Mouse (Mus musculus) midbrain, embryonic 14.5 days (tissue): ENCODE results near the gene Rbms3. TPM values are rescaled to one million over a fixed set of nuclear protein-coding genes. Genes with fewer than 3 reads are reported as not detected.
A peak's percentile ranks its signal among the peaks of the same experiment; 100 is the strongest.

Experiments
- ATAC-seq: fragments of 200-750 bp; cut with Nextera tagmentation; 2 replicates; pipeline ENCODE4 v1.8.0; 2017; ENCODE audit warnings: moderate number of reproducible peaks, moderate library complexity; ENCODE audit not compliant: low FRiP score, low TSS enrichment
- DNase-seq: peaks from one replicate; pipeline ENCODE4 v3.0.0-alpha.2; 2015
- H3K27ac ChIP-seq: fragments of 300-500 bp; sonication (generic); replicated peaks from 2 replicates; pipeline ENCODE4 v1.5.1; 2014; ENCODE audit warnings: mild to moderate bottlenecking, low read depth, low read length, moderate library complexity
- H3K27me3 ChIP-seq: fragments of 300-500 bp; sonication (generic); 2 replicates; pipeline ENCODE4 v1.6.1; 2014; ENCODE audit warnings: low read length, control low read depth, mixed read lengths; ENCODE audit not compliant: control insufficient read depth, insufficient read depth
- H3K36me3 ChIP-seq: fragments of 300-500 bp; sonication (generic); 2 replicates; pipeline ENCODE4 v1.6.1; 2014; ENCODE audit warnings: low read length, control low read depth; ENCODE audit not compliant: control insufficient read depth, insufficient read depth
- H3K4me1 ChIP-seq: fragments of 300-500 bp; sonication (generic); 2 replicates; pipeline ENCODE4 v1.6.1; 2014; ENCODE audit warnings: mild to moderate bottlenecking, antibody characterized with exemption, low read length, control low read depth; ENCODE audit not compliant: control insufficient read depth, insufficient read depth
- H3K4me2 ChIP-seq: fragments of 300-500 bp; sonication (generic); 2 replicates; pipeline ENCODE4 v1.6.1; 2014; ENCODE audit warnings: mild to moderate bottlenecking, low read length, moderate library complexity
- H3K4me3 ChIP-seq: fragments of 300-500 bp; sonication (generic); replicated peaks from 2 replicates; pipeline ENCODE4 v1.5.1; 2014; ENCODE audit warnings: low read depth, low read length
- H3K9ac ChIP-seq: fragments of 300-500 bp; sonication (generic); replicated peaks from 2 replicates; pipeline ENCODE4 v1.6.1; 2014; ENCODE audit warnings: mild to moderate bottlenecking, low read length, moderate library complexity
- H3K9me3 ChIP-seq: fragments of 300-500 bp; sonication (generic); 2 replicates; pipeline ENCODE4 v1.6.1; 2016; ENCODE audit warnings: low read length, control low read depth, mixed read lengths; ENCODE audit not compliant: control insufficient read depth
- WGBS: fragments of 180-500 bp; shearing (Covaris S2); extraction: QIAGEN DNeasy Blood & Tissue Kit; methylation state at CpG from one replicate; pipeline ENCODE4 v1.1.7; 2014; 5-methylcytosine and 5-hydroxymethylcytosine counted together
- polyA plus RNA-seq: library from polyadenylated mRNA; unstranded; fragments of >200 nt; fragmentation: Nextera tagmentation; extraction: Ambion mirVana; gene quantifications from 2 replicates; pipeline ENCODE4 v1.2.1, GENCODE M21; 2014

The Rbms3 gene
- polyA plus RNA-seq, 1 experiment from 2014 or later: 58.4 TPM

GRCm38 (mm10) chr9:117089409-117090147 is 540.1 kb downstream of the Rbms3 start:
- ATAC-seq (no peak), DNase-seq (peak; percentile 46)
- no peaks in the 10 kb centered on the region for H3K27me3 ChIP-seq
- no peak overlapping the region for H3K4me2 ChIP-seq
- no peaks in the 10 kb centered on the region for H3K9me3 ChIP-seq
- 92% methylated on average over 12 of the region's 12 CpGs for WGBS
- H3K4me1 ChIP-seq: no peaks in the 10 kb centered on the region
- no peak overlapping the region for H3K9ac ChIP-seq
- H3K27ac ChIP-seq: no peak overlapping the region
- H3K4me3 ChIP-seq: no peak overlapping the region
- H3K36me3 ChIP-seq: no peaks in the 10 kb centered on the region

GRCm38 (mm10) chr9:117088309-117088708 is 541.4 kb downstream of the Rbms3 start:
- H3K27ac ChIP-seq: no peak overlapping the region

GRCm38 (mm10) chr9:117085706-117086105 is 544.0 kb downstream of the Rbms3 start:
- H3K36me3 ChIP-seq: no peaks in the 10 kb centered on the region
- no peaks in the 10 kb centered on the region for H3K9me3 ChIP-seq
- no peak overlapping the region for H3K27ac ChIP-seq
- no peak overlapping the region for H3K9ac ChIP-seq
- DNase-seq (no peak), ATAC-seq (no peak)
- H3K4me3 ChIP-seq: no peak overlapping the region
- no peaks in the 10 kb centered on the region for H3K4me1 ChIP-seq
- WGBS: 94% methylated on average over 9 of the region's 9 CpGs
- no peaks in the 10 kb centered on the region for H3K27me3 ChIP-seq
- H3K4me2 ChIP-seq: no peak overlapping the region

More at GRCm38 (mm10) chr9:117088309-117088708, 541.4 kb downstream of the Rbms3 start:
- H3K4me2 ChIP-seq: no peak overlapping the region
- no peaks in the 10 kb centered on the region for H3K4me1 ChIP-seq
- ATAC-seq: no peak
- DNase-seq: no peak
- no peaks in the 10 kb centered on the region for H3K27me3 ChIP-seq
- no peak overlapping the region for H3K4me3 ChIP-seq
- H3K9me3 ChIP-seq: no peaks in the 10 kb centered on the region
- WGBS: 83% methylated on average over 6 of the region's 6 CpGs
- H3K9ac ChIP-seq: no peak overlapping the region
- H3K36me3 ChIP-seq: no peaks in the 10 kb centered on the region

- no peaks in the 10 kb centered on the region for H3K27me3 ChIP-seq
- no peak overlapping the region for H3K27ac ChIP-seq
- no peaks in the 10 kb centered on the region for H3K9me3 ChIP-seq
- no peaks in the 10 kb centered on the region for H3K4me1 ChIP-seq
- no peak for DNase-seq
- H3K4me3 ChIP-seq: no peak overlapping the region
- WGBS: 95% methylated on average over 2 of the region's 2 CpGs
- ATAC-seq: no peak
- H3K9ac ChIP-seq: no peak overlapping the region
- H3K4me2 ChIP-seq: no peak overlapping the region
- no peaks in the 10 kb centered on the region for H3K36me3 ChIP-seq
Observed at GRCm38 (mm10) chr9:117084471-117084870, 545.2 kb downstream of the Rbms3 start.

GRCm38 (mm10) chr9:117079471-117079870 is 550.2 kb downstream of the Rbms3 start:
- no peaks in the 10 kb centered on the region for H3K9me3 ChIP-seq
- H3K9ac ChIP-seq: no peak overlapping the region
- no peaks in the 10 kb centered on the region for H3K36me3 ChIP-seq
- ATAC-seq: no peak
- H3K4me1 ChIP-seq: no peaks in the 10 kb centered on the region
- 86% methylated on average over 8 of the region's 8 CpGs for WGBS
- no peak overlapping the region for H3K4me2 ChIP-seq
- H3K4me3 ChIP-seq: no peak overlapping the region
- H3K27me3 ChIP-seq: no peaks in the 10 kb centered on the region
- no peak for DNase-seq
- H3K27ac ChIP-seq: no peak overlapping the region

- Histone ChIP-seq H3K27ac (no peak overlapping the region), H3K27me3 (no peaks in the 10 kb centered on the region), H3K9me3 (no peaks in the 10 kb centered on the region), H3K36me3 (no peaks in the 10 kb centered on the region), H3K4me3 (no peak overlapping the region), H3K4me2 (no peak overlapping the region), H3K9ac (no peak overlapping the region), H3K4me1 (no peaks in the 10 kb centered on the region)
- ATAC-seq (no peak), DNase-seq (no peak)
- WGBS: 90% methylated on average over 7 of the region's 7 CpGs
Observed at GRCm38 (mm10) chr9:117077548-117077947, 552.2 kb downstream of the Rbms3 start.

GRCm38 (mm10) chr9:117076785-117077184 is 552.9 kb downstream of the Rbms3 start:
- ATAC-seq: no peak
- no peak for DNase-seq
- Histone ChIP-seq H3K9me3 (no peaks in the 10 kb centered on the region), H3K4me2 (no peak overlapping the region), H3K27ac (no peak overlapping the region), H3K27me3 (no peaks in the 10 kb centered on the region), H3K4me3 (no peak overlapping the region), H3K9ac (no peak overlapping the region), H3K4me1 (no peaks in the 10 kb centered on the region), H3K36me3 (no peaks in the 10 kb centered on the region)
- WGBS: 89% methylated on average over 8 of the region's 8 CpGs

- Histone ChIP-seq H3K9me3 (no peaks in the 10 kb centered on the region), H3K27me3 (no peaks in the 10 kb centered on the region), H3K36me3 (no peaks in the 10 kb centered on the region), H3K9ac (no peak overlapping the region), H3K4me2 (no peak overlapping the region), H3K27ac (no peak overlapping the region), H3K4me1 (no peaks in the 10 kb centered on the region), H3K4me3 (no peak overlapping the region)
- ATAC-seq (no peak), DNase-seq (peak; percentile 33)
- WGBS: 39% methylated on average over 2 of the region's 2 CpGs
Observed at GRCm38 (mm10) chr9:117072433-117073099, 557.1 kb downstream of the Rbms3 start.

GRCm38 (mm10) chr9:117070616-117071015 is 559.1 kb downstream of the Rbms3 start:
- Histone ChIP-seq H3K36me3 (no peaks in the 10 kb centered on the region), H3K4me1 (no peaks in the 10 kb centered on the region), H3K27ac (no peak overlapping the region), H3K4me3 (no peak overlapping the region), H3K9me3 (no peaks in the 10 kb centered on the region), H3K27me3 (no peaks in the 10 kb centered on the region), H3K9ac (no peak overlapping the region), H3K4me2 (no peak overlapping the region)
- WGBS: 97% methylated on average over 2 of the region's 2 CpGs
- DNase-seq: no peak
- ATAC-seq: no peak
